Mouse (Mus musculus): ENCODE results near the gene Dmrta2. TPM values are rescaled to one million over a fixed set of nuclear protein-coding genes. Genes with fewer than 3 reads are reported as not detected.
A peak's percentile ranks its signal among the peaks of the same experiment; 100 is the strongest.

Dmrta2 gene
- polyA plus RNA-seq, 1 experiment, result 2.9 TPM

DNA sequence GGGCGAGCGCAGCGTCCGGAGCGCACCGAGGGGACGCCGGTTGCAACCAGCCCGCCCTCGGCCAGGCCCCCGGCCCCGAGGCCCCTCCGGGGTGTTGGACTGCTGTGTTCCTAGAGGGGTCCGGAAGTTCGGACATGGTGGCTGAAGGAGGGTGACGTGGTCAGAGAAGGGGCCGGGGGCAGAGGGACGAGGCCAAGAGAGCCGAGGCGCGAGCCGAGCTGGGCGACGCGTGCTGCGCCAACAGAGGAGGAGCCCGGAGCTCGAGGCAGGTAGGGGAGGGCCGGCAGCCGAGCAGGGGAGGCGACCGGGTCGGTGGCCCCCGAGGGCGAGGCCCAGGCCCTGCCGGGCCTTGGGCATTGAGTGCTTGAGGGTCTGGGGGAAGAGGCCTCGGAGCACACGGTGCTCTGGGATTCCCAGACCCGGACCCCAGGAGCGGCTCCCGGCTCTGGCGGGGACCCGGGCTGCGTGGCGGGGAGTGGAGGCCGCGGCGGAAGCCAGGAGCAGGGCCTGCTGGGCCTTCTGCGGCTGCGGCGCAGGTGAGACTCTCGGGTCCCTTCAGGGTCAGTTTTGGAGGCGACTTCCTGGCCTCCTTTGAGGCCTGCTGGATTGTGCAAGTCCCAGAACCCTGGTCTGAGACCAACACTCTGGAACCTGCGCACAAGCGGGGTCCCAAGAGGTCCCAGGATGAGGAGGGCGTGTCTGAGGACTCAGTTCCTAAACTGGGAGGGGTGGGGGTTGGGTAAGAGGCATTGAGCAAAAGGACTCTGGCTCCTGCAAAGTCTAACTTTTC, 410 bp downstream of the Dmrta2 start:
- no peak overlapping the region for H3K27ac ChIP-seq (ENCODE audit: insufficient read depth, low read length)
- peak overlapping the region; percentile 6 for H3K4me3 ChIP-seq (ENCODE audit: insufficient read depth, low read length)
- TF ChIP-seq CTCF (IDR thresholded peaks at IDR 0.05; ENCODE audit: extremely low read depth, insufficient read depth, low read length), result no peak
- TF ChIP-seq POLR2A (IDR thresholded peaks at IDR 0.05; ENCODE audit: extremely low read depth, insufficient read depth, low read length), result no peak
- no peaks in the 10 kb centered on the region for H3K4me1 ChIP-seq (ENCODE audit: control insufficient read depth, insufficient read depth, low read length)

- Histone ChIP-seq H3K4me1 (ENCODE audit: control insufficient read depth, insufficient read depth, low read length) (no peaks in the 10 kb centered on the region), H3K4me3 (ENCODE audit: insufficient read depth, low read length) (peak overlapping the region; percentile 6), H3K27ac (ENCODE audit: insufficient read depth, low read length) (no peak overlapping the region)
- TF ChIP-seq CTCF (IDR thresholded peaks at IDR 0.05; ENCODE audit: extremely low read depth, insufficient read depth, low read length) (no peak), POLR2A (IDR thresholded peaks at IDR 0.05; ENCODE audit: extremely low read depth, insufficient read depth, low read length) (no peak)
These were observed 1.0 kb downstream of the Dmrta2 start for GRCm38 (mm10) chr4:109978858-109979340.

DNA sequence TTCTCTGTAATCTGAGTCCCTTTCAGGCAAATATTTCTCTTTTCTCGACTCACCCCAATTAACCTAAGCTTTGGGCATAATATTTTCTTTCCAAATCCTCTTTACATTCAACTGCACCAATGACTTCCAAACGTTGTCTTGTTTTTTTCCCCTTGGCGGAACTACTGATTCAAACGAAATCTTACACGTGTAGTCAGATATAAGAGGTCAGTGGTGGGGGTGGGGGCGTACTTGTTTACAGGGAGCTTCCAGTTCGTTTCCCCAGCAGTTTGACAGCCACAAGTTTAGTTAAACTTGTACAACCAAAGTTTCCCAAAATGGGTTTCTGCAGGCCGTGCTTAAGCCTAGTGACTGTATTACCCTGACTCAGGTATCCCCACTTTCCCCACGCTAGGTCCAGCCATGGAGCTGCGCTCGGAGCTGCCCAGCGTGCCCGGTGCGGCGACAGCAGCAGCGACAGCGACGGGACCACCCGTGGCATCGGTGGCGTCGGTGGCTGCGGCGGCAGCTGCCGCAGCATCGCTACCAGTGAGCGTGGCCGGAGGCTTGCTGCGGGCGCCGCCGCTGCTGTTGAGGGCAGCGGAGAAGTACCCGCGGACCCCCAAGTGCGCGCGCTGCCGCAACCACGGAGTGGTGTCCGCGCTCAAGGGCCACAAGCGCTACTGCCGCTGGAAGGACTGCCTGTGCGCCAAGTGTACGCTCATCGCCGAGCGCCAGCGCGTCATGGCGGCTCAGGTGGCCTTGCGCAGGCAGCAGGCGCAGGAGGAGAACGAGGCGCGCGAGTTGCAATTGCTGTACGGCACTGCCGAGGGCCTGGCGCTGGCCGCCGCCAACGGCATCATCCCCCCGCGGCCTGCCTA, 1.8 kb downstream of the Dmrta2 start:
- no peak overlapping the region for H3K4me3 ChIP-seq (ENCODE audit: insufficient read depth, low read length)
- TF ChIP-seq CTCF (IDR thresholded peaks at IDR 0.05; ENCODE audit: extremely low read depth, insufficient read depth, low read length), result no peak
- no peaks in the 10 kb centered on the region for H3K4me1 ChIP-seq (ENCODE audit: control insufficient read depth, insufficient read depth, low read length)
- H3K27ac ChIP-seq (ENCODE audit: insufficient read depth, low read length), result no peak overlapping the region

GRCm38 (mm10) chr4:109980321-109981082, 2.6 kb downstream of the Dmrta2 start:
- Histone ChIP-seq H3K4me1 (ENCODE audit: control insufficient read depth, insufficient read depth, low read length) (no peaks in the 10 kb centered on the region), H3K27ac (ENCODE audit: insufficient read depth, low read length) (no peak overlapping the region), H3K4me3 (ENCODE audit: insufficient read depth, low read length) (no peak overlapping the region)
- no peak for TF ChIP-seq CTCF (IDR thresholded peaks at IDR 0.05; ENCODE audit: extremely low read depth, insufficient read depth, low read length)
- TF ChIP-seq POLR2A (IDR thresholded peaks at IDR 0.05; ENCODE audit: extremely low read depth, insufficient read depth, low read length), result no peak

- no peak for TF ChIP-seq POLR2A (IDR thresholded peaks at IDR 0.05; ENCODE audit: extremely low read depth, insufficient read depth, low read length)
- H3K4me3 ChIP-seq (ENCODE audit: insufficient read depth, low read length), result no peak overlapping the region
- H3K4me1 ChIP-seq (ENCODE audit: control insufficient read depth, insufficient read depth, low read length), result no peaks in the 10 kb centered on the region
- H3K27ac ChIP-seq (ENCODE audit: insufficient read depth, low read length), result no peak overlapping the region
These were observed 3.4 kb downstream of the Dmrta2 start for GRCm38 (mm10) chr4:109981083-109981870.

DNA sequence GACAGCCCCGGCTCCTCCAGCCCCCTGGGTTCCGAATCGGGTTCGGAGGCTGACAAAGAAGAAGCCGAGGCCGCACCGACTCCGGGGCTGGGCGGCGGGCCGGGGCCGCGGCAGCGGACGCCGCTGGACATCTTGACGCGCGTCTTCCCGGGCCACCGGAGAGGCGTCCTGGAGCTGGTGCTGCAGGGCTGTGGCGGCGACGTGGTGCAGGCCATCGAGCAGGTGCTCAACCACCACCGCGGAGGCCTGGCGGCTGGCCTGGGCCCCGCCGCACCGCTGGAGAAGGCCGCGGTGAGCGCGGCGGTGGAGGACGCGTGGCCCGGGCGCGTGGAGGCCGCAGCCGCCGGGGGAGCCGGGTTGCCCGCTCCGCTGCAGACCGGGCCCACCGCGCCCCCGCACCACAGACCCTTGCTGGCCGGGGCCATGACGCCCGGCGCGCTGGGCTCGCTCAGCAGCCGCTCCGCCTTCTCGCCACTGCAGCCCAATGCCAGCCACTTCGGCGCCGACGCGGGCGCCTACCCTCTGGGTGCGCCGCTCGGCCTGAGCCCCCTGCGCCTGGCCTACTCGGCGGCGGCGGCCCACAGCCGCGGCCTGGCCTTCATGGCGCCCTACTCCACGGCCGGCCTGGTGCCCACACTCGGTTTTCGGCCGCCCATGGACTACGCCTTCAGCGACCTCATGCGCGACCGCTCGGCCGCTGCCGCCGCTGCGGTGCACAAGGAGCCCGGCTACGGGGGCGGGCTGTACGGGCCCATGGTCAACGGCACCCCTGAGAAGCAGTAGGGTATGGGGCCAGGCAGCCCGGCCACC, 4.2 kb downstream of the Dmrta2 start:
- TF ChIP-seq CTCF (IDR thresholded peaks at IDR 0.05; ENCODE audit: extremely low read depth, insufficient read depth, low read length), result no peak
- TF ChIP-seq POLR2A (IDR thresholded peaks at IDR 0.05; ENCODE audit: extremely low read depth, insufficient read depth, low read length), result no peak

GRCm38 (mm10) chr4:109982681-109983265, 4.9 kb downstream of the Dmrta2 start:
- TF ChIP-seq POLR2A (IDR thresholded peaks at IDR 0.05; ENCODE audit: extremely low read depth, insufficient read depth, low read length), result no peak
- TF ChIP-seq CTCF (IDR thresholded peaks at IDR 0.05; ENCODE audit: extremely low read depth, insufficient read depth, low read length), result no peak
- no peak overlapping the region for H3K4me3 ChIP-seq (ENCODE audit: insufficient read depth, low read length)
- H3K4me1 ChIP-seq (ENCODE audit: control insufficient read depth, insufficient read depth, low read length), result no peaks in the 10 kb centered on the region
- no peak overlapping the region for H3K27ac ChIP-seq (ENCODE audit: insufficient read depth, low read length)

More for the DNA sequence above, 4.2 kb downstream of the Dmrta2 start:
- no peak overlapping the region for H3K4me3 ChIP-seq (ENCODE audit: insufficient read depth, low read length)
- no peak overlapping the region; the same call in 1 of the 2 replicates for H3K27ac ChIP-seq (ENCODE audit: insufficient read depth, low read length)
- H3K4me1 ChIP-seq (ENCODE audit: control insufficient read depth, insufficient read depth, low read length), result no peaks in the 10 kb centered on the region

Measured in cortical plate, adult 2 months (tissue).